Mouse (Mus musculus): ENCODE results near the gene Gm3532.
"Not testable (repeated sequence)": the region's sequence is repeated elsewhere in the genome, so short reads cannot be mapped to it uniquely, and the experiment has no call there.

Gm3532 gene

DNA sequence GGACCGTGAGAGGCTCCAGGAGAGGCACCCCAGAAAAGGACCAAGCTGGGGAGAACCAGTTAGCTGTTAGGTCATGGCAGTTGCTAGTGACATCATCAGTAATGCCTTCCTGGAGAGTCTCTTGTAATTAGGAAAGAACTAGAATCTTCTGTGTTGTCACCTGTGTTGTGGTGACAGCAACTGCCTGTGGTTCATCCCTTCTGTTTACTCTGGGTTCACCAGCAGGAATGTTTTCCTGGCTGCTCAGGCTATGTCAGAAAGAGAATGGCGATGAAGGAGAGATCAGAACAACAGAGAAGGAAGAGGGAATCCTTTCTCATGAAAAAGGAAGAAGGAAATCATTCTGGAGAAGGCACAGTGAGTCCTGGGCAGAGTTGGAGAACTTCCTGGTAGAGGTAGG lies at the start of gene Gm3532:
TSS of gene Gm3532 (plus strand) at position 301 of the 400 bp plus-strand sequence.
- DNase-seq (ENCODE audit: low read depth): not testable (repeated sequence)

- not testable (repeated sequence) for DNase-seq (ENCODE audit: low read depth)
Measured at GRCm38 (mm10) chr14:5501374-5501773, 36.9 kb upstream of the Gm3532 start, which contains the start of gene Gm3488. Gene Gm3488 (plus strand): TSS chr14:5501674.

Measured in fibroblast of lung, adult 2 months (primary cell).